Comparison of ENCODE assay signal across 19 mouse cellular contexts in the genomic region with DNA sequence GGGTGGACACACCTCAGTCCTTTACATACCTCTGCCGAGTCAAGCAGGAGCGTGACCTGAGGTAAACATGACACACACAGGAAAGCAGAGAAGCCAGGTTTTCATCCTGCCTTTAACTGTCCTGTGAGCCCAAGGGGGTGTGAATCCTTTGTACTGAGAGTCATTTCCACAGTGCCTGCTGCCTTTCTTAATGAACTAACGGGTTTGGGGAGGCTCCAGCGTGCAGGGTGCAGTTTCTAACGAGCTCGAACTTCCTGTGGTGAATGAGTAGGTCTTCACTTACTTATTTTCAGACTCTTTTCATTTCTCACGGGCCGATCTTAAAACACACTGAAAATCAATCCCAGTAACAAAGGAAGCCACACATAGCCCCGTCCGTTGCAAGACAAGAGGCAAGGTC. TPM values are rescaled to one million over a fixed set of nuclear protein-coding genes. Genes with fewer than 3 reads are reported as not detected.
A peak's percentile ranks its signal among the peaks of the same experiment; 100 is the strongest.
DNase-seq lines count a peak whose midpoint lies in the region; ATAC-seq and TF ChIP-seq lines count a peak whose summit lies in the region.
"Had no signal": no experiment of that assay in that cellular context is flagged by ENCODE, and none has a peak within 500 bp of the region (broad histone marks: within the 10 kb centered on the region; RNA-seq: fewer than 3 reads in every experiment).

No protein-coding gene starts in this region.

- no peaks in the 10 kb centered on the region for H3K79me2 ChIP-seq in CH12.LX (replicated peaks; ENCODE audit: control insufficient read depth, extremely low read depth, insufficient read depth, poor library complexity, severe bottlenecking)

- TF ChIP-seq EP300 in CH12.LX (IDR thresholded peaks at IDR 0.05; ENCODE audit: low read length): no peak

- WGBS in hindbrain, embryonic 16.5 days: 70% methylated on average over 10 of the region's 10 CpGs

- no peaks in the 10 kb centered on the region for H3K36me3 ChIP-seq in CH12.LX (replicated peaks in 1 of 2; ENCODE audit: control insufficient read depth in 1 of 2, insufficient read depth in 1 of 2, low read length in 1 of 2)
- H3K36me3 ChIP-seq in hindbrain, embryonic 16.5 days (ENCODE audit: control insufficient read depth, insufficient read depth, low read length): no peaks in the 10 kb centered on the region
- H3K36me3 ChIP-seq: embryonic facial prominence, embryonic 10.5 days; forebrain, embryonic 15.5 days; heart, embryonic 13.5 days; limb, embryonic 13.5 days; midbrain, embryonic 12.5 days had no signal

- 0 out of 2 replicates have a peak overlapping the region, but pooled peaks have one; percentile 10 for H3K9ac ChIP-seq in CH12.LX (ENCODE audit: insufficient read depth, low read depth)
- H3K9ac ChIP-seq in hindbrain, embryonic 16.5 days (ENCODE audit: low read depth, low read length): no peak overlapping the region
- H3K9ac ChIP-seq: forebrain, embryonic 15.5 days; heart, embryonic 13.5 days; limb, embryonic 13.5 days; midbrain, embryonic 12.5 days had no signal

- in situ Hi-C loops in CH12.LX (cut with MboI; ENCODE audit: low pct_ligation_motif_present, low pct_unique_long_range_greater_than_20kb, low sequenced_read_pairs): no loop called here

- no peak overlapping the region for H3K4me3 ChIP-seq in CH12.LX (replicated peaks in 1 of 3; ENCODE audit: low read depth in 2 of 3, low read length in 2 of 3, poor library complexity in 1 of 3)
- no peak overlapping the region for H3K4me3 ChIP-seq in hindbrain, embryonic 16.5 days (ENCODE audit: low read length)
- H3K4me3 ChIP-seq: embryonic facial prominence, embryonic 10.5 days; forebrain, embryonic 15.5 days; heart, embryonic 13.5 days; limb, embryonic 13.5 days; midbrain, embryonic 12.5 days had no signal

- H3K4me1 ChIP-seq in CH12.LX (ENCODE audit: control insufficient read depth in 1 of 2, insufficient read depth in 2 of 2): peaks cover 17 to 46% of the 10 kb centered on the region in 2 experiments
- peaks cover 2% of the 10 kb centered on the region; the same call in 1 of the 2 replicates for H3K4me1 ChIP-seq in hindbrain, embryonic 16.5 days (ENCODE audit: control insufficient read depth, insufficient read depth, low read depth, low read length)
- H3K4me1 ChIP-seq: midbrain, embryonic 12.5 days had no signal

- ATAC-seq in hematopoietic stem cell, adult 5-6 weeks (replicated peaks in 1 of 2; ENCODE audit: insufficient read depth in 1 of 2, low FRiP score in 2 of 2, low TSS enrichment in 1 of 2, low read depth in 1 of 2, poor library complexity in 2 of 2, severe bottlenecking in 2 of 2): peak; percentile 40 to 51; a peak in 2 of 4 replicates
- no peak for ATAC-seq in hindbrain, embryonic 16.5 days
- ATAC-seq: forebrain, embryonic 15.5 days; intestine, embryonic 16.5 days had no signal

- no peak for TF ChIP-seq POLR2A in CH12.LX (IDR thresholded peaks at IDR 0.05; ENCODE audit: low read depth, low read length)

- DNase-seq in CD4-positive, CD25-positive, alpha-beta regulatory T cell, adult 2 months (ENCODE audit: low read depth, low spot score): peak; percentile 53
- no peak for DNase-seq in CH12.LX (ENCODE audit: extremely low read depth)
- peak; percentile 75 for DNase-seq in thymus, postnatal 0 days (ENCODE audit: low spot score)
- DNase-seq in spleen, postnatal 4 days (ENCODE audit: low spot score in 2 of 2): no peak
- DNase-seq in retina, postnatal 1 day: no peak
- DNase-seq: cerebellum, postnatal 14 days; kidney, postnatal 10 days; lung, adult 18-20 months; lung, postnatal 4 days; right cerebral cortex, postnatal 25 days had no signal

- no peak overlapping the region for H3K4me2 ChIP-seq in CH12.LX (ENCODE audit: insufficient read depth, low read depth, poor library complexity, severe bottlenecking)
- H3K4me2 ChIP-seq in hindbrain, embryonic 16.5 days (ENCODE audit: low read length): no peak overlapping the region
- H3K4me2 ChIP-seq: forebrain, embryonic 15.5 days; heart, embryonic 13.5 days; limb, embryonic 13.5 days; midbrain, embryonic 12.5 days had no signal

- TF ChIP-seq CTCF in CH12.LX (conservative IDR thresholded peaks at IDR 0.05 in 1 of 2, IDR thresholded peaks at IDR 0.05 in 1 of 2; ENCODE audit: low read depth in 2 of 2, low read length in 2 of 2): no peak

- dilution Hi-C loops in CH12.LX (cut with MboI; ENCODE audit: extremely low pct_ligation_motif_present, extremely low pct_unique_long_range_greater_than_20kb, low sequenced_read_pairs): no loop called here

- TF ChIP-seq RAD21 in CH12.LX (IDR thresholded peaks at IDR 0.05; ENCODE audit: low read depth, low read length): no peak

- H3K27ac ChIP-seq in CH12.LX (ENCODE audit: insufficient read depth, low read depth): no peak overlapping the region
- no peak overlapping the region for H3K27ac ChIP-seq in hindbrain, embryonic 16.5 days (ENCODE audit: low read depth, low read length)
- H3K27ac ChIP-seq: forebrain, embryonic 15.5 days; heart, embryonic 13.5 days; limb, embryonic 13.5 days; midbrain, embryonic 12.5 days had no signal

- no peaks in the 10 kb centered on the region for H3K27me3 ChIP-seq in CH12.LX (replicated peaks)
- no peaks in the 10 kb centered on the region for H3K27me3 ChIP-seq in hindbrain, embryonic 16.5 days (replicated peaks; ENCODE audit: control insufficient read depth, insufficient read depth, low read length)
- H3K27me3 ChIP-seq: forebrain, embryonic 15.5 days had no signal

- H3K9me3 ChIP-seq in CH12.LX (replicated peaks; ENCODE audit: low read length): no peaks in the 10 kb centered on the region
- H3K9me3 ChIP-seq in hindbrain, embryonic 16.5 days (ENCODE audit: control insufficient read depth, low read length): no peaks in the 10 kb centered on the region
- H3K9me3 ChIP-seq: embryonic facial prominence, embryonic 10.5 days; forebrain, embryonic 15.5 days; heart, embryonic 13.5 days; limb, embryonic 13.5 days; midbrain, embryonic 12.5 days had no signal

TF ChIP-seq in CH12.LX, 34 proteins besides CTCF, POLR2A, EP300 and RAD21:
- TF ChIP-seq MAX (IDR thresholded peaks at IDR 0.05; ENCODE audit: low read length): no peak
- no peak for TF ChIP-seq E2F4 (IDR thresholded peaks at IDR 0.05; ENCODE audit: insufficient replicate concordance, low read depth, low read length)
- no peak for TF ChIP-seq MXI1 (IDR thresholded peaks at IDR 0.05; ENCODE audit: low read depth, low read length)
- TF ChIP-seq POLR2AphosphoS2 (IDR thresholded peaks at IDR 0.05; ENCODE audit: low read depth, low read length): no peak
- TF ChIP-seq MEF2A (IDR thresholded peaks at IDR 0.05; ENCODE audit: borderline replicate concordance, low read depth, low read length): no peak
- no peak for TF ChIP-seq ZNF384 (IDR thresholded peaks at IDR 0.05; ENCODE audit: low read depth, low read length)
- TF ChIP-seq USF2 (conservative IDR thresholded peaks at IDR 0.05; ENCODE audit: low read depth, low read length): no peak

RNA-seq across cellular contexts. Expression of a gene that starts 5.7 kb away (rescaled TPM):
- not detected in 2 replicates for total RNA-seq in CH12.LX (2012; rRNA removed)
- not detected in 2 replicates for total RNA-seq in CH12.LX (2014; rRNA removed)
- not detected in 2 replicates for polyA plus RNA-seq in CH12.LX (2012; ENCODE audit: insufficient read length, low read depth)
- 10.5 and 14.8 TPM in 2 replicates for total RNA-seq in hematopoietic stem cell, adult 5-6 weeks (2017)
- polyA plus RNA-seq in thymus, postnatal 0 days (2015; fragmentation: Nextera tagmentation; extraction: Ambion mirVana): 8.2 and 10.1 TPM in 2 replicates
- 0.36 and 0.51 TPM in 2 replicates for polyA plus RNA-seq in hindbrain, embryonic 16.5 days (2015; fragmentation: Nextera tagmentation; extraction: Ambion mirVana)
- polyA plus RNA-seq: hindbrain, embryonic 11.5 days had no signal

RNA-seq across cellular contexts. Expression of a gene that starts 5.8 kb away (rescaled TPM):
- total RNA-seq in CH12.LX (2012; rRNA removed): 4.3 and 6.7 TPM in 2 replicates
- 3.3 and 5.0 TPM in 2 replicates for total RNA-seq in CH12.LX (2014; rRNA removed)
- 9.5 and 12.9 TPM in 2 replicates for polyA plus RNA-seq in CH12.LX (2012; ENCODE audit: insufficient read length, low read depth)
- total RNA-seq in hematopoietic stem cell, adult 5-6 weeks (2017): 3.4 and 3.6 TPM in 2 replicates
- polyA plus RNA-seq in thymus, postnatal 0 days (2015; fragmentation: Nextera tagmentation; extraction: Ambion mirVana): 22.9 and 27.9 TPM in 2 replicates
- 1.7 and 1.8 TPM in 2 replicates for polyA plus RNA-seq in hindbrain, embryonic 16.5 days (2015; fragmentation: Nextera tagmentation; extraction: Ambion mirVana)

RNA-seq across cellular contexts. Expression of a gene that starts 36.4 kb away (rescaled TPM):
- total RNA-seq in CH12.LX (2012; rRNA removed): 33.7 and 34.3 TPM in 2 replicates
- total RNA-seq in CH12.LX (2014; rRNA removed): 32.8 and 33.4 TPM in 2 replicates
- 26.7 and 32.0 TPM in 2 replicates for polyA plus RNA-seq in CH12.LX (2012; ENCODE audit: insufficient read length, low read depth)
- 38.1 and 40.5 TPM in 2 replicates for total RNA-seq in hematopoietic stem cell, adult 5-6 weeks (2017)
- polyA plus RNA-seq in thymus, postnatal 0 days (2015; fragmentation: Nextera tagmentation; extraction: Ambion mirVana): 53.9 and 58.7 TPM in 2 replicates
- polyA plus RNA-seq in hindbrain, embryonic 16.5 days (2015; fragmentation: Nextera tagmentation; extraction: Ambion mirVana): 69.9 and 73.8 TPM in 2 replicates

RNA-seq across cellular contexts. Expression of a gene that starts 46.4 kb away (rescaled TPM):
- total RNA-seq in CH12.LX (2012; rRNA removed) (48.5 and 59.6 TPM in 2 replicates), CH12.LX (2014; rRNA removed) (83.7 and 88.8 TPM in 2 replicates)
- polyA plus RNA-seq in CH12.LX (2012; ENCODE audit: insufficient read length, low read depth): 63.0 and 71.9 TPM in 2 replicates
- total RNA-seq in hematopoietic stem cell, adult 5-6 weeks (2017): 309 and 371 TPM in 2 replicates
- polyA plus RNA-seq in thymus, postnatal 0 days (2015; fragmentation: Nextera tagmentation; extraction: Ambion mirVana): 345 and 371 TPM in 2 replicates
- polyA plus RNA-seq in hindbrain, embryonic 16.5 days (2015; fragmentation: Nextera tagmentation; extraction: Ambion mirVana): 371 and 398 TPM in 2 replicates

Comparison
In these comparisons a context has a peak if more than half of its experiments do, and no peak if none do; other contexts are left out.
1. DNase-seq: peak in CD4-positive, CD25-positive, alpha-beta regulatory T cell, adult 2 months (single experiment) and thymus, postnatal 0 days (single experiment); none in CH12.LX (single experiment), spleen, postnatal 4 days (0 of 2) and retina, postnatal 1 day (single experiment).